Mouse (Mus musculus) gastrocnemius, postnatal 36 days (tissue): ENCODE measurements at regions not wholly inside any gene's neighbourhood (a gene's known extent, or its start where the extent isn't known, plus 50 kb on each side); places are given as distances from the start of the nearest gene placed in this dataset.
A peak's percentile ranks its signal among the peaks of the same experiment; 100 is the strongest.

Experiments
- DNase-seq, 2 experiments: peaks; one replicate each; pipeline ENCODE4 v3.0.0; 2022
- intact Hi-C: fragments of 180-260 bp; cut with DNase I; formaldehyde crosslinking; loops from one replicate; pipeline ENCODE4 v1.15.1; 2025

- intact Hi-C loops = no loop called here
- no peak for DNase-seq
Measured at GRCm38 (mm10) chr4:131083405-131083804, 139.2 kb downstream of the Matn1 start.

- DNase-seq = no peak
- intact Hi-C loops = no loop called here
Measured at GRCm38 (mm10) chr4:131097421-131097820, 153.2 kb downstream of the Matn1 start.

GRCm38 (mm10) chr4:131100093-131100795 lies 156.1 kb downstream of the Matn1 start:
- no peak for DNase-seq
- intact Hi-C loops = no loop called here

GRCm38 (mm10) chr4:131100796-131101156 lies 156.6 kb downstream of the Matn1 start:
- intact Hi-C loops = no loop called here
- DNase-seq = no peak

GRCm38 (mm10) chr4:131102163-131102562 lies 158.0 kb downstream of the Matn1 start:
- no peak for DNase-seq
- intact Hi-C loops = no loop called here

- DNase-seq = no peak
- intact Hi-C loops = no loop called here
Measured at GRCm38 (mm10) chr4:131107127-131107857, 163.1 kb downstream of the Matn1 start.

GRCm38 (mm10) chr4:131112536-131112935 lies 168.4 kb downstream of the Matn1 start:
- intact Hi-C loops = no loop called here
- DNase-seq = no peak

- intact Hi-C loops = no loop called here
- DNase-seq = no peak
Measured at GRCm38 (mm10) chr4:131113727-131114303, 169.6 kb downstream of the Matn1 start.

- peak; percentile 38 to 39 for DNase-seq
- intact Hi-C loops = no loop called here
Measured at GRCm38 (mm10) chr4:131115247-131115646, 171.1 kb downstream of the Matn1 start.

GRCm38 (mm10) chr4:131118586-131118985 lies 174.4 kb downstream of the Matn1 start:
- intact Hi-C loops = no loop called here
- DNase-seq = no peak

- intact Hi-C loops = no loop called here
- no peak for DNase-seq
Measured at GRCm38 (mm10) chr4:131119621-131120020, 175.4 kb downstream of the Matn1 start.

- intact Hi-C loops = no loop called here
- no peak for DNase-seq
Measured at GRCm38 (mm10) chr4:131120680-131121079, 176.5 kb downstream of the Matn1 start.

GRCm38 (mm10) chr4:131125975-131126374 lies 181.8 kb downstream of the Matn1 start:
- no peak for DNase-seq
- intact Hi-C loops = no loop called here

GRCm38 (mm10) chr4:131126901-131127300 lies 182.7 kb downstream of the Matn1 start:
- intact Hi-C loops = no loop called here

GRCm38 (mm10) chr4:131128646-131129045 lies 184.5 kb downstream of the Matn1 start:
- no peak for DNase-seq
- intact Hi-C loops = no loop called here

More at GRCm38 (mm10) chr4:131126901-131127300, 182.7 kb downstream of the Matn1 start:
- DNase-seq = no peak

GRCm38 (mm10) chr4:131132201-131132600 lies 188.0 kb downstream of the Matn1 start:
- intact Hi-C loops = no loop called here
- DNase-seq = no peak

GRCm38 (mm10) chr4:131132781-131133180 lies 188.6 kb downstream of the Matn1 start:
- no peak for DNase-seq
- intact Hi-C loops = no loop called here

- intact Hi-C loops = no loop called here
- no peak for DNase-seq
Measured at GRCm38 (mm10) chr4:131135841-131136240, 191.7 kb downstream of the Matn1 start.

GRCm38 (mm10) chr4:131138891-131139290 lies 194.7 kb downstream of the Matn1 start:
- intact Hi-C loops = no loop called here
- no peak for DNase-seq

- DNase-seq = no peak
- intact Hi-C loops = no loop called here
Measured at GRCm38 (mm10) chr4:131141890-131142465, 197.8 kb downstream of the Matn1 start.

GRCm38 (mm10) chr4:131145507-131145906 lies 201.3 kb downstream of the Matn1 start:
- intact Hi-C loops = no loop called here
- DNase-seq = no peak
